Mouse (Mus musculus) heart, adult 2 months (tissue): ENCODE measurements around the gene Gpc5. TPM values are rescaled to one million over a fixed set of nuclear protein-coding genes. Genes with fewer than 3 reads are reported as not detected.

ENCODE experiments used
- DNase-seq, 2 experiments: peaks; one replicate each; pipeline ENCODE4 v3.0.0; 2021
- H3K27ac ChIP-seq: fragments of 200-600 bp; 2 replicates; pipeline ENCODE4 v1.8.1; 2022
- H3K27me3 ChIP-seq: fragments of 200-500 bp; 2 replicates; pipeline ENCODE4 v1.6.1; 2012; ENCODE audit warnings: mild to moderate bottlenecking, low read length, inconsistent platforms, mixed read lengths; ENCODE audit not compliant: control insufficient read depth, insufficient read depth
- H3K36me3 ChIP-seq: fragments of 200-500 bp; 2 replicates; pipeline ENCODE4 v1.6.1; 2012; ENCODE audit warnings: low read length, inconsistent platforms; ENCODE audit not compliant: control insufficient read depth, insufficient read depth
- H3K4me1 ChIP-seq: fragments of 200-500 bp; 2 replicates; pipeline ENCODE4 v1.6.1; 2011; ENCODE audit warnings: low read length; ENCODE audit not compliant: control insufficient read depth, insufficient read depth
- H3K4me3 ChIP-seq: fragments of 200-600 bp; 2 replicates; pipeline ENCODE4 v1.8.1; 2022
- H3K79me2 ChIP-seq: fragments of 200-500 bp; replicated peaks from 2 replicates; pipeline ENCODE4 v1.6.1; 2012; ENCODE audit warnings: mild to moderate bottlenecking, inconsistent platforms, low read length, moderate library complexity, mixed read lengths; ENCODE audit not compliant: control insufficient read depth, insufficient read depth
- H3K9ac ChIP-seq: fragments of 200-500 bp; 2 replicates; pipeline ENCODE4 v1.6.1; 2012; ENCODE audit warnings: low read depth, mild to moderate bottlenecking, control low read depth, inconsistent platforms, low read length, mixed read lengths
- CTCF ChIP-seq: fragments of 200-600 bp; IDR thresholded peaks from 2 replicates; pipeline ENCODE4 v1.8.1; 2022; ENCODE audit warnings: antibody characterized with exemption, mild to moderate bottlenecking, moderate library complexity
- EP300 ChIP-seq: fragments of 200-500 bp; IDR thresholded peaks from 2 replicates; pipeline ENCODE4 v1.6.1; 2011; ENCODE audit warnings: low read depth, low read length, control low read depth; ENCODE audit not compliant: insufficient read depth
- POLR2A ChIP-seq: fragments of 200-500 bp; IDR thresholded peaks from 2 replicates; pipeline ENCODE4 v1.6.1; 2011; ENCODE audit warnings: mild to moderate bottlenecking, low read depth, low read length, control low read depth; ENCODE audit not compliant: insufficient read depth
- WGBS: fragments of 180-500 bp; shearing (Covaris S2); methylation state at CpG from one replicate; pipeline ENCODE4 v1.1.7; 2018; 5-methylcytosine and 5-hydroxymethylcytosine counted together
- intact Hi-C: fragments of 180-260 bp; cut with DNase I; formaldehyde crosslinking; loops from one replicate; pipeline ENCODE4 v1.15.1; 2025
- polyA plus RNA-seq: library from polyadenylated mRNA; depleted of rRNA; stranded (reverse); fragments of >200 nt; gene quantifications from 2 replicates; pipeline ENCODE4 v1.2.3, GENCODE M21; 2012
- total RNA-seq, 2 experiments: library from RNA; stranded (reverse); gene quantifications; 2 replicates each; pipeline ENCODE4 v1.2.3; 2021

The Gpc5 gene
- total and polyA plus RNA-seq, 3 experiments: not detected

DNA sequence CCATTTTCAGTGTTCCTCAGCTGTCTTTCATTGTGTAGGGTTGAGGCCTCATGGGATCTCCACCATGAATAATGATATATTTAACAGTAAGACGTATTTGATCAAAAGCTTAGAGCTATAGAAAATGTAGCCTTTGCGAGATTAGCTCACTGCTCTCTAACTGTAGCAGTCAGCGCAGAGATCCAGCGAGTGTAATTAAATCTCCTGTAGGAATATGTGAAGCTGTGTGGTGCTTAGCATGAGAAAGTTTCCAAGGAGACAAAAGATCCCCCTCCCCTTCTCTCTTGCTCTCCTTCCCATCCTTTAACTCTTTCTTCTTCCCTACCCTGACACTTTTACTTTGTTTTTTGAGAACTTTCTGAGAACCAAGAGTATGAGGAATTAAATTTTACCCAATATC is 64.6 kb downstream of the Gpc5 start:
- Histone ChIP-seq H3K4me1 (no peaks in the 10 kb centered on the region), H3K79me2 (no peaks in the 10 kb centered on the region), H3K9ac (no peak overlapping the region), H3K36me3 (no peaks in the 10 kb centered on the region), H3K27ac (no peak overlapping the region), H3K4me3 (no peak overlapping the region), H3K27me3 (no peaks in the 10 kb centered on the region)
- no peak for DNase-seq
- intact Hi-C loops: no loop called here
- 79% methylated on average over 4 of the region's 4 CpGs for WGBS
- TF ChIP-seq EP300 (no peak), POLR2A (no peak), CTCF (no peak)

DNA sequence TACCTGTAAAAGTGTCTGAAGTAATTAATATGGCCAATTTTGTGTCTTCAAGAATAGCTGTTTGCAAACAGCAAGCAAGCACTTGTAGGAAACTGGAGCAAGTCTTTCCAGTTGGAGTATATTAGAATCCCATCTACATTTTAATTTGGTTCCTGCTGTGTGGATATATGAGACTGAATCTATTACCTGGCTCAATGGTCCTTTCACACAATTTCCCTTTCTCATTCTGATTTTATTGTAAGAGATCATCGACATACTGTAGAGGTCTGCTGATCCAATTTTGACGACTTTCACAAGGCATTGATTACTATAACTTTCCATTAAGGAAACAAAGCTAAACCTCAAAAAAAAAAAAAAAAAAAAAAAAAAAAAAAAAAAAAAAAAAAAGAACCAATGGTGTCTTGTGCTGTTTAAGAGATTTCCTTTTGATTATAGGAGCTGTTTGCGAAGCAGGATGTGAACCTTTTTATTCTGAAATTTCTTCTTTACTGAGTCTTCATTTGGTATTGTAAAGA is 85.4 kb downstream of the Gpc5 start:
- Histone ChIP-seq H3K9ac (no peak overlapping the region), H3K4me1 (no peaks in the 10 kb centered on the region), H3K4me3 (no peak overlapping the region), H3K27ac (no peak overlapping the region), H3K27me3 (no peaks in the 10 kb centered on the region), H3K36me3 (no peaks in the 10 kb centered on the region), H3K79me2 (no peaks in the 10 kb centered on the region)
- intact Hi-C loops: no loop called here
- WGBS: 59% methylated on average over 3 of the region's 3 CpGs
- DNase-seq: no peak
- no peak for TF ChIP-seq EP300
- TF ChIP-seq CTCF: no peak
- TF ChIP-seq POLR2A: no peak

DNA sequence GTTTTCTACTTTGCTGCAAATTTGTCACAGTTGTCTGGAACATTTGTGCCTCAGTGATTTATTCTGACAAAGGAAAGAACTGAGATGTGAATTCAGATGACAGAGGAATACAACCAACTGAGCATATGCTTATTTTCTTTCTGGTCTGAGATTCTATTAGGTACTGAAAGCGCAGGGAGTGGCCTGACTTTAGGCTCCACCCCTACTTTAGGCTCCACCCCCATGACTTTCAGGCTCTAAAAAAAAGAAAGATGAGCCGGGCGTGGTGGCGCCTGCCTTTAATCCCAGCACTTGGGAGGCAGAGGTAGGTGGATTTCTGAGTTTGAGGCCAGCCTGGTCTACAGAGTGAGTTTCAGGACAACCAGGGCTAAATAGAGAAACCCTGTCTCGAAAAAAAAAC is 87.9 kb downstream of the Gpc5 start:
- Histone ChIP-seq H3K9ac (no peak overlapping the region), H3K4me3 (no peak overlapping the region), H3K4me1 (no peaks in the 10 kb centered on the region), H3K36me3 (no peaks in the 10 kb centered on the region), H3K79me2 (no peaks in the 10 kb centered on the region), H3K27ac (no peak overlapping the region), H3K27me3 (no peaks in the 10 kb centered on the region)
- no peak for DNase-seq
- TF ChIP-seq CTCF: no peak
- TF ChIP-seq POLR2A: no peak
- WGBS: 69% methylated on average over 5 of the region's 5 CpGs
- intact Hi-C loops: no loop called here

DNA sequence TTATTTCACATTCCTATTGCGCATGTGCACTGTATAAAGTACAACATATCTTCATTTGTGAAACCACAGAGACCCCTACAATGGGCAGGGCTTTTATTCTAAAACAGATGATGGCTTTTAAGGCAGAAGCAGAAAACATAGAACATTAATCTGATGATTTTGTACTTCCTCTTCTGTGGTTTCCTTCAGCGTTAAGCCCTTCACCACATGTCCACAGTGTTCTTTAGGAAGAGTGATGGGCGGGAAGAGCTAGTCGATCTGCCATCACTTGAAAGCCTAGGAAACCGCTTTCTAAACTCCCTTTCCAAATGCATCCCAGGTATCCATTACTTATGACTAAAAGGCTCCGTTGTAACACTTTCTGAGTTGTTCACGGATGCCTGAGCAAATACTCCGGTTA is 96.2 kb downstream of the Gpc5 start:
- TF ChIP-seq EP300 (no peak), POLR2A (no peak), CTCF (no peak)
- Histone ChIP-seq H3K4me3 (no peak overlapping the region), H3K4me1 (no peaks in the 10 kb centered on the region), H3K79me2 (no peaks in the 10 kb centered on the region), H3K27ac (no peak overlapping the region), H3K36me3 (no peaks in the 10 kb centered on the region), H3K9ac (no peak overlapping the region), H3K27me3 (peaks cover 1% of the 10 kb centered on the region; the same call in 1 of the 2 replicates)
- DNase-seq: no peak
- WGBS: 77% methylated on average over 8 of the region's 8 CpGs
- intact Hi-C loops: no loop called here

DNA sequence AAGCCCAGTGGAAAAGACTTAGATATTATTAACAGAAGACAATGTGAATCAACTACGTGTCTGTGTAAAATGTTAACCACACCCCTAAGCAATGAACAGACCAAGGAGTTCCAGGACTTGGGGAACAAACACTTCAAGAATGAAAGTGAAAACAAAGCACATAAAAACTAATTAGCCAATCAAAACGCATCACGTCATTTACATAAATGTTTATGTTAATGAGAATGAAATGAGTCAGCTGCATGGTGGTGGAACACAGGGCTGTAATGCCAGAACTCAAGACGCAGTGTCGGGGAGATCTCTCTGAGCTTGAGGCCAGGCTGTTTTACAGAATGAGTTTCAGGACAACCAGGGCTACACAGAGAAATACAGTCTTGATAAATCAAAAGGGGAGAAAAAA is 136.1 kb downstream of the Gpc5 start:
- no peak for DNase-seq
- TF ChIP-seq CTCF: no peak
- no peaks in the 10 kb centered on the region for H3K36me3 ChIP-seq
- no peak overlapping the region for H3K9ac ChIP-seq
- H3K27ac ChIP-seq: no peak overlapping the region
- H3K27me3 ChIP-seq: no peaks in the 10 kb centered on the region
- intact Hi-C loops: no loop called here
- no peaks in the 10 kb centered on the region for H3K79me2 ChIP-seq
- H3K4me3 ChIP-seq: no peak overlapping the region
- WGBS: 69% methylated on average over 5 of the region's 5 CpGs
- H3K4me1 ChIP-seq: no peaks in the 10 kb centered on the region

DNA sequence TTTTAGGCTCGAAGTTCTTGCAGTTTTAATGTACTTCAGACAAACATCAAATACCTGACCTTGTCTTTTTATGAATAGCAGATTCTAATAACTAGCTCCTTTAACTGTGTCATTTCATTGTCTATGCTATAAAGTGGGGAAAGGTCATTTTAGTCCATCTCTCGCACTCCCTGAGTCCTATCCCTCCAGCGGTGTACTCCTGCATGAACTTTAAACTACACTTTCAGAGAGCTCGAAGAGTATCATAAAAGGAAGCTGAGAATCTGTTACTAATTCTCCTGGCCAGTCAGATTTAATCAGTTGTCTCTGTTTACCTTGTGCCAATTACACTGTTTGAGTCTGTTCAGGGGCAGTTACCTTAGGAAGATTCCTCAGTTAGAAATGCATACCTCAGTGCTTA is 144.4 kb downstream of the Gpc5 start:
- no peak overlapping the region for H3K4me3 ChIP-seq
- H3K27me3 ChIP-seq: no peaks in the 10 kb centered on the region
- intact Hi-C loops: no loop called here
- H3K27ac ChIP-seq: no peak overlapping the region
- DNase-seq: no peak
- WGBS: 61% methylated on average over 4 of the region's 4 CpGs
- TF ChIP-seq CTCF (no peak), EP300 (no peak), POLR2A (no peak)
- no peak overlapping the region for H3K9ac ChIP-seq
- H3K4me1 ChIP-seq: no peaks in the 10 kb centered on the region
- no peaks in the 10 kb centered on the region for H3K36me3 ChIP-seq
- H3K79me2 ChIP-seq: no peaks in the 10 kb centered on the region
